Mouse (Mus musculus) liver, adult 2 months (tissue): ENCODE results near the gene Cacng5. TPM values are rescaled to one million over a fixed set of nuclear protein-coding genes. Genes with fewer than 3 reads are reported as not detected.
A peak's percentile ranks its signal among the peaks of the same experiment; 100 is the strongest.

ENCODE experiments used
- DNase-seq: peaks from one replicate; pipeline ENCODE4 v3.0.0-alpha.2; 2011; ENCODE audit warnings: low read depth, low spot score; ENCODE audit errors: extremely low read depth
- H3K27ac ChIP-seq: fragments of 200-500 bp; replicated peaks from 2 replicates; pipeline ENCODE4 v1.5.1; 2012; ENCODE audit warnings: low read depth, mild to moderate bottlenecking, control low read depth, inconsistent platforms, low read length; ENCODE audit not compliant: insufficient read depth
- H3K27me3 ChIP-seq: fragments of 200-500 bp; 2 replicates; pipeline ENCODE4 v1.6.1; 2012; ENCODE audit warnings: mild to moderate bottlenecking, moderate library complexity, low read length, inconsistent platforms; ENCODE audit not compliant: control insufficient read depth, insufficient read depth
- H3K36me3 ChIP-seq: fragments of 200-500 bp; 2 replicates; pipeline ENCODE4 v1.6.1; 2012; ENCODE audit warnings: low read length, inconsistent platforms; ENCODE audit not compliant: control insufficient read depth, insufficient read depth
- H3K4me1 ChIP-seq: fragments of 200-500 bp; 2 replicates; pipeline ENCODE4 v1.6.1; 2011; ENCODE audit warnings: low read length; ENCODE audit not compliant: control insufficient read depth, insufficient read depth
- H3K4me3 ChIP-seq: fragments of 200-500 bp; 2 replicates; pipeline ENCODE4 v1.5.1; 2011; ENCODE audit warnings: low read depth, mild to moderate bottlenecking, control low read depth, low read length, moderate library complexity; ENCODE audit not compliant: insufficient read depth
- H3K79me2 ChIP-seq: fragments of 200-500 bp; 2 replicates; pipeline ENCODE4 v1.6.1; 2012; ENCODE audit warnings: inconsistent platforms, mild to moderate bottlenecking, low read length, moderate library complexity; ENCODE audit not compliant: control insufficient read depth, insufficient read depth
- H3K9ac ChIP-seq: fragments of 200-500 bp; 2 replicates; pipeline ENCODE4 v1.6.1; 2012; ENCODE audit warnings: low read depth, mild to moderate bottlenecking, control low read depth, inconsistent platforms, low read length
- CTCF ChIP-seq: fragments of 200-500 bp; IDR thresholded peaks from 2 replicates; pipeline ENCODE4 v1.5.1; 2011; ENCODE audit warnings: low read depth, low read length, control low read depth
- POLR2A ChIP-seq: fragments of 200-500 bp; IDR thresholded peaks from 2 replicates; pipeline ENCODE4 v1.6.1; 2011; ENCODE audit warnings: low read length, control low read depth; ENCODE audit not compliant: insufficient read depth; ENCODE audit errors: extremely low read depth
- WGBS: fragments of 180-500 bp; shearing (Covaris S2); methylation state at CpG from one replicate; pipeline ENCODE4 v1.1.7; 2018; 5-methylcytosine and 5-hydroxymethylcytosine counted together
- polyA plus RNA-seq: library from polyadenylated mRNA; depleted of rRNA; stranded (reverse); fragments of >200 nt; gene quantifications from 2 replicates; pipeline ENCODE4 v1.2.3, GENCODE M21; 2012
- total RNA-seq: library from RNA; depleted of rRNA; stranded (reverse); fragments of >200 nt; gene quantifications from 2 replicates; pipeline ENCODE4 v1.2.3, GENCODE M21; 2014

The Cacng5 gene
- total and polyA plus RNA-seq, 2 experiments: not detected

DNA sequence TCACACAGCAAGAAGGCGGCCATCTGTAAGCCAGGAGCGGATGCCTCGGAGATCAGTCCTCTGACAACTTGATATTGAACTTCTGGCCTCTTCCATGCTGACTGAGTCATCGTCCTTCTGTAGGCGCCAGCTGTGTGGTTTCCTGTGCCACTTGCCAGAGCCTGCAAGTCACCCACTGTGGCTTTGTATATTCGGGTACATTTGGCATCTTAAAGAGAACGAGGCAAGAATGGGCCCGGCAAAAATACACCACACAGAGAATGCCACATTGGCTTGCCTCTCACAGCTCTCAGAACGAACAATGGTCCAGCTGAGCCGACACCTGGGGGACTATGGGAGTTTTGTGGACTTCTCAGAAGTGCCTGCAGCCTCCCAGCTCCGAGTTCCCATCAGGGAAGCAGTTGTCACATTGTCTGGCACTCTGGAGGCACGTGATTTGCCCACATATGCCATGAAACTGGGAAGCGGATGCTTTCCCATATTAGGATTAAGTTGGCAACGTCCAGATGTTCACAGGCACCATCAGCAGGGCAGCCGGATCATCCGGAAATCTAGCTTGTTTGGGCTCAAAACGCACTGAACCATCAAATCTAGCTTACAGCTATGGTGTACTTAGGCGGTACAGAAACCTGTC, 38.9 kb downstream of the Cacng5 start:
- 84% methylated on average over 18 of the region's 18 CpGs for WGBS
- no peak overlapping the region for H3K9ac ChIP-seq
- no peaks in the 10 kb centered on the region for H3K79me2 ChIP-seq
- no peak overlapping the region for H3K4me3 ChIP-seq
- no peaks in the 10 kb centered on the region for H3K4me1 ChIP-seq
- no peak overlapping the region for H3K27ac ChIP-seq
- no peaks in the 10 kb centered on the region; the same call in 1 of the 2 replicates for H3K27me3 ChIP-seq
- no peaks in the 10 kb centered on the region for H3K36me3 ChIP-seq
- TF ChIP-seq CTCF (no peak), POLR2A (no peak)
- DNase-seq: no peak

DNA sequence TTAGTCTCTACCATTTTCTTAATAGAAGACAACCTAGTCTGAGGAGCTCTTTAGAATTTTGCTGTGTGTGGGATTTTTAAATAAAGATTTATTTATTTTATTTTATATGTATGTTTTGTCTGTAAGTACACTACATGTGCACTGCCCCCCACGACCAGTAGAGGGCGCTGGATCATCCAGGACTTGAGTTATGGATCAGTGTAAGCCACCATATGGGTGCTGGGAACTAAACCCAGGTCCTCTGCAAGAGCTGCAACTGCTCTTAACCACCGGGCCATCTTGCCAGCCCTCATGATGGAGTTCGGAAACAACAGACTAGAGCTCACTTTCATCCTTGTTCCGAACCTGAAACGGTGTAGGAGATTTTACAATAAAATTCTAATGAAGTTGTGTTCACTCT, 42.1 kb downstream of the Cacng5 start:
- TF ChIP-seq CTCF (peak; percentile 21; the same call in 1 of the 2 replicates), POLR2A (no peak)
- Histone ChIP-seq H3K9ac (no peak overlapping the region), H3K27me3 (no peaks in the 10 kb centered on the region; the same call in 1 of the 2 replicates), H3K27ac (no peak overlapping the region), H3K79me2 (no peaks in the 10 kb centered on the region), H3K36me3 (no peaks in the 10 kb centered on the region), H3K4me1 (no peaks in the 10 kb centered on the region), H3K4me3 (no peak overlapping the region)
- DNase-seq: no peak
- 65% methylated on average over 6 of the region's 6 CpGs for WGBS

DNA sequence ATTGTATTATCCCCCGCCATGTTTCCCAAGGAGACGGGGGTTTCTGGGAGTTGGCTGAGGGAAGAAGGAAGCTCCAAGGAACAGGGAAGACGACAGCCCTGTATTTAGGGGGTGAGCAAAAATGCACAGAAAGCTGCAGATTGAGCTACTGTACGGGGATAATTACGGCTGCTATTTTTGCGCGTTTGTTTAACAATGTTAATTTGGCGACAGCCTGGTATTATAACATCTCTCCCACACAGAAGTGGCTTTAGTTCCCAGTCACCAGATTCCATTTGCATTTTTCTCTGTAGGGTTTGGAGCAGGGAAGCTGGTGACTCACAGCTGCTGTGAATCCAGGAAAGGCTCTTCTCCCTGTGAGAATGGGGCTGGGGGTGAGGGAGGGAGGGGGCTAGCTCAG, 47.3 kb downstream of the Cacng5 start:
- Histone ChIP-seq H3K36me3 (no peaks in the 10 kb centered on the region), H3K27me3 (no peaks in the 10 kb centered on the region; the same call in 1 of the 2 replicates), H3K4me3 (no peak overlapping the region), H3K79me2 (no peaks in the 10 kb centered on the region), H3K4me1 (peaks cover 1% of the 10 kb centered on the region; the same call in 1 of the 2 replicates), H3K9ac (no peak overlapping the region), H3K27ac (no peak overlapping the region)
- TF ChIP-seq CTCF (no peak), POLR2A (no peak)
- DNase-seq: no peak
- WGBS: 85% methylated on average over 8 of the region's 8 CpGs

DNA sequence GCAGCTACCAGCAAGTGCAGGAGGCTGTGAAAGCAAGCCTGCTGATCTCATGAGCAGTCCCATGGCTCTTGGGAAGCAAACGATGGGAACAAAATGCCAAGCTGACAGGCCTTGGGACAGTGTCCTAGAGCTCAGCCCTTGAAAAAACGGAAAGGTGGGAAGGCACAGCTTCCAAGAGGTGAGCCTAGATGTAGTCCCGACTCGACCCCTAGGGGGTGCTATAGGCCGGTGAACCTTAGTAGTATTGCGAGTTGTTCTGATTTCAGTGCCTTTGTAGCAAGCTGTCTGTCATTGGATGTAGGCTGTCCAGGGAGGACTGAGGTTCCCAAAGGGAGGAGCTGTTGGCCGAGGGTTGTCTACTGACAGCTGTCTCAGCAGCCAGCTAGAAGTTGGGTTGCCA, 49.7 kb downstream of the Cacng5 start:
- TF ChIP-seq CTCF (peak; percentile 71), POLR2A (no peak)
- Histone ChIP-seq H3K27me3 (no peaks in the 10 kb centered on the region), H3K27ac (no peak overlapping the region), H3K4me3 (no peak overlapping the region), H3K36me3 (no peaks in the 10 kb centered on the region), H3K4me1 (peaks cover 1% of the 10 kb centered on the region; the same call in 1 of the 2 replicates), H3K79me2 (no peaks in the 10 kb centered on the region), H3K9ac (no peak overlapping the region)
- DNase-seq: peak; percentile 35
- WGBS: 9% methylated on average over 7 of the region's 7 CpGs

DNA sequence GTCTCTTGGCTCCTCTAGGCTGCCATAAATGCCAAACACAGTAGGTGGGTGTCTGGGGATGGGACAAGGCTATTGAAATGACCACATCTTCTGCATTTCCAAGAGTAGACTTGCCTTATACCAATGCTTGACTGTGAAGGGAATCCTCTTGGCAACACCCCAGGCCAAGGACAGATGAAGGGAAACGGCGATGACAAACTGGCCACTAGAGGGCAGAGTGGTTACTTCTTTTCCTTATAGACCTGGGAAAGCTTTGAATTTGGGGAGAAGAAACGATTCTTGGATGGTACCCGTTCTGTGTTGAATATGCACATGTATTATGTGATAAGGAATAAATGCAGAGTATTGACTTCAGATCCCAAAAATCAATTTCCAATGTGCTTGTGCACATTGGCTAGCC, 50.8 kb downstream of the Cacng5 start:
- H3K27me3 ChIP-seq: no peaks in the 10 kb centered on the region
- H3K36me3 ChIP-seq: no peaks in the 10 kb centered on the region
- no peak overlapping the region for H3K27ac ChIP-seq
- TF ChIP-seq POLR2A (no peak), CTCF (peak; percentile 63)
- H3K9ac ChIP-seq: no peak overlapping the region
- DNase-seq: peak; percentile 55
- peaks cover 1% of the 10 kb centered on the region; the same call in 1 of the 2 replicates for H3K4me1 ChIP-seq
- H3K4me3 ChIP-seq: no peak overlapping the region
- H3K79me2 ChIP-seq: no peaks in the 10 kb centered on the region
- WGBS: 1% methylated on average over 4 of the region's 4 CpGs

DNA sequence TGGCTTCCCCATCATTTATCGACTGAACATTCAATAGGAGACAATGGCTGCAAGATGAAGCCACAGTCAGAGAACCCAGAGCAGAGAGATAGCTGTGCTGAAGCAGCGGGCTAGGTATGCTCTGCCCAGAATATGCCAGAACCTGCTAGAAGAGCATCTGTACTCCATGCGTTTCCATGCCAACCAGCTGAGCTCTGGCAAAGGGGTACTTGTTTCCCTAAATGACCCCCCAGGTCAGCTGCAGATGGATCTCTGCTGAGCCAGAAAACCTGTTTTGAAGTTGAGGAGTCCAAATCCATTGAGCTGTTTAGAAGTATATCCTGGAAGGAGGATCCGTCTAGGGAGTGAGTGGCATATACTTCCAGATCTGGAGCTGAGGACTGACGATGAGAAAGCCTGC, 53.1 kb downstream of the Cacng5 start:
- TF ChIP-seq POLR2A (no peak), CTCF (no peak)
- no peak overlapping the region for H3K4me3 ChIP-seq
- H3K9ac ChIP-seq: no peak overlapping the region
- no peaks in the 10 kb centered on the region for H3K79me2 ChIP-seq
- DNase-seq: no peak
- WGBS: 77% methylated on average over 5 of the region's 5 CpGs
- H3K4me1 ChIP-seq: peaks cover 1% of the 10 kb centered on the region; the same call in 1 of the 2 replicates
- H3K36me3 ChIP-seq: no peaks in the 10 kb centered on the region
- no peak overlapping the region for H3K27ac ChIP-seq
- H3K27me3 ChIP-seq: no peaks in the 10 kb centered on the region; the same call in 1 of the 2 replicates
